Comparison of ENCODE assay signal across 8 mouse cellular contexts in the genomic region with DNA sequence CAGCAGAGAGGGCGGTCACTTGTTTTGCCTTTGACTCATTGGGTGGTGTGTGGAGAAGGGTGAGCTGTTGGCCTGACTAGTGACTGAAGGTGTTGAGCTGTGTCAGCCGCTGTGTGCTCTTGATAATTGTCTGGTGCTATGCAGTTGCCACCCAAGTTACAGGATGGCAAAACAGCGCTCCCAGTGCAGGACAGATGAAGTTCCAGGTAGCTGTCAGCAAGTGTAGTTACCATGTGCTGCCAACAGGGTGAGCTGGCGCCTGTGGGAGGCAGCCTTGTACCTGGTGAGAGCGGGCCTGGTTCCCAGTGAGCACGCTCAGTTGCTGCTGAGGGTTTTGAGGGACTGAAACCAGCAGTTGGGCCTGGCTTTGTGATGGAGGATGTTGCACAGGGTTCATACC. TPM values are rescaled to one million over a fixed set of nuclear protein-coding genes. Genes with fewer than 3 reads are reported as not detected.
A peak's percentile ranks its signal among the peaks of the same experiment; 100 is the strongest.
DNase-seq lines count a peak whose midpoint lies in the region; ATAC-seq lines count a peak whose summit lies in the region.

No protein-coding gene starts in this region.

- no peaks in the 10 kb centered on the region for H3K9me3 ChIP-seq in limb, embryonic 10.5 days (replicated peaks)
- no peaks in the 10 kb centered on the region for H3K9me3 ChIP-seq in midbrain, embryonic 11.5 days (ENCODE audit: control insufficient read depth, low read length)

- peaks cover 91% of the 10 kb centered on the region for H3K36me3 ChIP-seq in limb, embryonic 10.5 days
- H3K36me3 ChIP-seq in midbrain, embryonic 11.5 days (ENCODE audit: control insufficient read depth, insufficient read depth, low read length): peaks cover 16% of the 10 kb centered on the region

- no peak overlapping the region for H3K9ac ChIP-seq in midbrain, embryonic 11.5 days (ENCODE audit: low read length)

- intact Hi-C loops in gastrocnemius, postnatal 14 days (cut with DNase I; ENCODE audit: low total_unique reads): no loop called here
- intact Hi-C loops in heart, postnatal 10 days (cut with DNase I): no loop called here

- peak; percentile 45 for DNase-seq in gastrocnemius, postnatal 14 days
- DNase-seq in gastrocnemius, adult 8-10 months (ENCODE audit: low spot score in 2 of 2): no peak
- peak; percentile 92 for DNase-seq in R1 (ENCODE audit: low read depth, low spot score)
- DNase-seq in embryo, embryonic 10.5 days (ENCODE audit: low spot score): peak; percentile 72
- DNase-seq in heart, postnatal 10 days: peak; percentile 57 to 67
- peak; percentile 68 for DNase-seq in limb, embryonic 10.5 days (ENCODE audit: low spot score)
- peak; percentile 90 for DNase-seq in midbrain, embryonic 11.5 days (ENCODE audit: low spot score, missing footprints)
- DNase-seq in testis, postnatal 10 days (ENCODE audit: low spot score): peak; percentile 75

- no peak overlapping the region for H3K27ac ChIP-seq in limb, embryonic 10.5 days
- no peak overlapping the region for H3K27ac ChIP-seq in midbrain, embryonic 11.5 days (ENCODE audit: low read depth, low read length)

- no peaks in the 10 kb centered on the region for H3K4me1 ChIP-seq in limb, embryonic 10.5 days
- H3K4me1 ChIP-seq in midbrain, embryonic 11.5 days (ENCODE audit: control insufficient read depth, insufficient read depth, low read length): no peaks in the 10 kb centered on the region

- H3K27me3 ChIP-seq in limb, embryonic 10.5 days (ENCODE audit: low read depth, poor library complexity, severe bottlenecking): no peaks in the 10 kb centered on the region
- no peaks in the 10 kb centered on the region for H3K27me3 ChIP-seq in midbrain, embryonic 11.5 days (ENCODE audit: control insufficient read depth, insufficient read depth, low read length)

- 39% methylated on average over 6 of the region's 6 CpGs for WGBS in limb, embryonic 10.5 days
- 46% methylated on average over 6 of the region's 6 CpGs for WGBS in midbrain, embryonic 11.5 days

- no peak overlapping the region for H3K4me3 ChIP-seq in limb, embryonic 10.5 days
- H3K4me3 ChIP-seq in midbrain, embryonic 11.5 days (ENCODE audit: low read depth, low read length): no peak overlapping the region

- ATAC-seq in midbrain, embryonic 11.5 days (ENCODE audit: low FRiP score): peak; percentile 59

- no peak overlapping the region for H3K4me2 ChIP-seq in midbrain, embryonic 11.5 days

RNA-seq across cellular contexts. Expression of a gene that starts 9.3 kb away (rescaled TPM):
- 10 to 100 TPM; 47.4 to 51.8 TPM for total RNA-seq in gastrocnemius, postnatal 14 days (2021)
- 10 to 100 TPM; 15.4 to 30.1 (median 25.8) TPM for total RNA-seq in gastrocnemius, adult 8-10 months (2022)
- total RNA-seq in heart, postnatal 10 days (2021): 100 to 1,000 TPM; 134 to 148 TPM
- polyA plus RNA-seq in limb, embryonic 10.5 days (2016; fragmentation: Nextera tagmentation; extraction: Ambion mirVana): 64.0 and 73.7 TPM in 2 replicates
- 68.5 and 73.2 TPM in 2 replicates for polyA plus RNA-seq in midbrain, embryonic 11.5 days (2014; fragmentation: Nextera tagmentation; extraction: Ambion mirVana)

RNA-seq across cellular contexts. Expression of a gene that starts 15.1 kb away (rescaled TPM):
- total RNA-seq in gastrocnemius, postnatal 14 days (2021): 10 to 100 TPM; 41.9 to 46.5 TPM
- total RNA-seq in gastrocnemius, adult 8-10 months (2022): 10 to 100 TPM; 38.7 to 59.9 (median 41.6) TPM
- 10 to 100 TPM; 68.3 to 79.2 TPM for total RNA-seq in heart, postnatal 10 days (2021)
- 400 and 420 TPM in 2 replicates for polyA plus RNA-seq in limb, embryonic 10.5 days (2016; fragmentation: Nextera tagmentation; extraction: Ambion mirVana)
- 338 and 353 TPM in 2 replicates for polyA plus RNA-seq in midbrain, embryonic 11.5 days (2014; fragmentation: Nextera tagmentation; extraction: Ambion mirVana)

RNA-seq across cellular contexts. Expression of a gene that starts 15.2 kb away (rescaled TPM):
- 10 to 100 TPM in 1 of 2 experiments, 1 to 10 TPM in 1; 5.8 to 10.3 TPM for total RNA-seq in gastrocnemius, postnatal 14 days (2021)
- total RNA-seq in gastrocnemius, adult 8-10 months (2022): 10 to 100 TPM in 2 of 4 experiments, 1 to 10 TPM in 2; 5.7 to 18.3 (median 11.6) TPM
- 10 to 100 TPM; 12.2 to 13.5 TPM for total RNA-seq in heart, postnatal 10 days (2021)
- polyA plus RNA-seq in limb, embryonic 10.5 days (2016; fragmentation: Nextera tagmentation; extraction: Ambion mirVana): 1.6 and 1.7 TPM in 2 replicates
- polyA plus RNA-seq in midbrain, embryonic 11.5 days (2014; fragmentation: Nextera tagmentation; extraction: Ambion mirVana): 2.4 TPM in 1 of 2 replicates, not detected in the other

RNA-seq across cellular contexts. Expression of a gene that starts 31.3 kb away (rescaled TPM):
- total RNA-seq in gastrocnemius, postnatal 14 days (2021): 10 to 100 TPM; 79.8 to 84.4 TPM
- total RNA-seq in gastrocnemius, adult 8-10 months (2022): 100 to 1,000 TPM in 2 of 4 experiments, 10 to 100 TPM in 2; 81.6 to 141 (median 104) TPM
- total RNA-seq in heart, postnatal 10 days (2021): 10 to 100 TPM; 57.7 to 68.8 TPM
- polyA plus RNA-seq in limb, embryonic 10.5 days (2016; fragmentation: Nextera tagmentation; extraction: Ambion mirVana): 98.4 and 104 TPM in 2 replicates
- polyA plus RNA-seq in midbrain, embryonic 11.5 days (2014; fragmentation: Nextera tagmentation; extraction: Ambion mirVana): 42.8 and 47.6 TPM in 2 replicates

Comparison
In these comparisons a context has a peak if more than half of its experiments do, and no peak if none do; other contexts are left out.
1. DNase-seq: peak in gastrocnemius, postnatal 14 days (single experiment), R1 (single experiment), embryo, embryonic 10.5 days (single experiment), heart, postnatal 10 days (2 of 2), limb, embryonic 10.5 days (single experiment), midbrain, embryonic 11.5 days (single experiment) and testis, postnatal 10 days (single experiment); none in gastrocnemius, adult 8-10 months (0 of 2).